Mouse (Mus musculus): Measurements from ENCODE around the gene Tnrc6b. TPM values are rescaled to one million over a fixed set of nuclear protein-coding genes. Genes with fewer than 3 reads are reported as not detected.
A peak's percentile ranks its signal among the peaks of the same experiment; 100 is the strongest.

The Tnrc6b gene
- polyA plus RNA-seq, 1 experiment from 2014 or later: 15.4 TPM

DNA sequence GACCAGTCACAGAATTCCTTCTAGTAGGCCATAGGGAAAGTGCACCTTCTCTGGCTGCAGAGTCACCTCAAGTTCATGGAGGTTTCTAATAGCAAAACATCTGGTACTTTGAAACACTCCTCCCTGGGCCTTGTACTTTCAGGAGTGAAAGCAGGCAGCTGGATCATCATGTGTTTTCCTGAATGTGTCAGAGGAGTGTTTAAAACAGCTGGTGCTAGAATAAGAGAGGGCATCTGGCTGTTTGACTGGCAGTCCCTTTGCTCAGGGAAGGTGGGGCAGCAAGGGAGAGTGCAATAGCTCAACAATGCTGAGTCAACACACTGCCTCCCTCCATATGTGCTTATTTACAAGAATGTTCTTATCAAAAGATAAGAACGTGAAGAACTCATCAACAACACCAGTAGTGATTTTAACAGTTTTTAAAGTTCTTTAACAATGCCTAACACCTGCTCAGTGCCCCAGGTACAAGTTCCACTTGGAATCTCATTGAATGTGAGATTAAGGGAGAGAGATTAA is 60.9 kb downstream of the Tnrc6b start:
- Histone ChIP-seq H3K4me2 (ENCODE audit: low read length) (no peak overlapping the region), H3K27ac (replicated peaks in 1 of 2; ENCODE audit: control insufficient read depth in 1 of 2, insufficient read depth in 1 of 2, low read depth in 2 of 2, low read length in 2 of 2) (no peak overlapping the region), H3K4me3 (ENCODE audit: control insufficient read depth in 1 of 2, insufficient read depth in 1 of 2, low read depth in 1 of 2, low read length in 2 of 2) (no peak overlapping the region), H3K9me3 (ENCODE audit: control insufficient read depth, low read length) (no peaks in the 10 kb centered on the region), H3K27me3 (ENCODE audit: control insufficient read depth, insufficient read depth, low read length) (no peaks in the 10 kb centered on the region), H3K9ac (ENCODE audit: low read length) (no peak overlapping the region), H3K36me3 (ENCODE audit: control insufficient read depth, insufficient read depth, low read length) (no peaks in the 10 kb centered on the region), H3K4me1 (ENCODE audit: control insufficient read depth in 2 of 2, insufficient read depth in 2 of 2, low read length in 2 of 2) (no peaks in the 10 kb centered on the region)
- ATAC-seq (ENCODE audit: insufficient number of reproducible peaks, insufficient read depth, low FRiP score, low read depth): no peak
- WGBS: 3% methylated on average over 1 of the region's 1 CpGs

GRCm38 (mm10) chr15:80774666-80775065 is 63.6 kb downstream of the Tnrc6b start:
- 95% methylated on average over 1 of the region's 1 CpGs for WGBS
- no peak overlapping the region for H3K27ac ChIP-seq (replicated peaks in 1 of 2; ENCODE audit: control insufficient read depth in 1 of 2, insufficient read depth in 1 of 2, low read depth in 2 of 2, low read length in 2 of 2)
- no peaks in the 10 kb centered on the region for H3K27me3 ChIP-seq (ENCODE audit: control insufficient read depth, insufficient read depth, low read length)
- H3K4me3 ChIP-seq (ENCODE audit: control insufficient read depth in 1 of 2, insufficient read depth in 1 of 2, low read depth in 1 of 2, low read length in 2 of 2): no peak overlapping the region
- no peaks in the 10 kb centered on the region for H3K36me3 ChIP-seq (ENCODE audit: control insufficient read depth, insufficient read depth, low read length)
- no peaks in the 10 kb centered on the region for H3K4me1 ChIP-seq (ENCODE audit: control insufficient read depth in 2 of 2, insufficient read depth in 2 of 2, low read length in 2 of 2)
- no peak overlapping the region for H3K9ac ChIP-seq (ENCODE audit: low read length)
- no peak overlapping the region for H3K4me2 ChIP-seq (ENCODE audit: low read length)
- no peak for ATAC-seq (ENCODE audit: insufficient number of reproducible peaks, insufficient read depth, low FRiP score, low read depth)
- H3K9me3 ChIP-seq (ENCODE audit: control insufficient read depth, low read length): no peaks in the 10 kb centered on the region

GRCm38 (mm10) chr15:80779006-80779405 is 67.9 kb downstream of the Tnrc6b start:
- Histone ChIP-seq H3K9me3 (ENCODE audit: control insufficient read depth, low read length) (no peaks in the 10 kb centered on the region), H3K4me2 (ENCODE audit: low read length) (no peak overlapping the region), H3K4me1 (ENCODE audit: control insufficient read depth in 2 of 2, insufficient read depth in 2 of 2, low read length in 2 of 2) (no peaks in the 10 kb centered on the region), H3K4me3 (ENCODE audit: control insufficient read depth in 1 of 2, insufficient read depth in 1 of 2, low read depth in 1 of 2, low read length in 2 of 2) (no peak overlapping the region), H3K9ac (ENCODE audit: low read length) (no peak overlapping the region), H3K27ac (replicated peaks in 1 of 2; ENCODE audit: control insufficient read depth in 1 of 2, insufficient read depth in 1 of 2, low read depth in 2 of 2, low read length in 2 of 2) (no peak overlapping the region), H3K27me3 (ENCODE audit: control insufficient read depth, insufficient read depth, low read length) (no peaks in the 10 kb centered on the region), H3K36me3 (ENCODE audit: control insufficient read depth, insufficient read depth, low read length) (no peaks in the 10 kb centered on the region)
- no peak for ATAC-seq (ENCODE audit: insufficient number of reproducible peaks, insufficient read depth, low FRiP score, low read depth)
- 70% methylated on average over 3 of the region's 3 CpGs for WGBS

DNA sequence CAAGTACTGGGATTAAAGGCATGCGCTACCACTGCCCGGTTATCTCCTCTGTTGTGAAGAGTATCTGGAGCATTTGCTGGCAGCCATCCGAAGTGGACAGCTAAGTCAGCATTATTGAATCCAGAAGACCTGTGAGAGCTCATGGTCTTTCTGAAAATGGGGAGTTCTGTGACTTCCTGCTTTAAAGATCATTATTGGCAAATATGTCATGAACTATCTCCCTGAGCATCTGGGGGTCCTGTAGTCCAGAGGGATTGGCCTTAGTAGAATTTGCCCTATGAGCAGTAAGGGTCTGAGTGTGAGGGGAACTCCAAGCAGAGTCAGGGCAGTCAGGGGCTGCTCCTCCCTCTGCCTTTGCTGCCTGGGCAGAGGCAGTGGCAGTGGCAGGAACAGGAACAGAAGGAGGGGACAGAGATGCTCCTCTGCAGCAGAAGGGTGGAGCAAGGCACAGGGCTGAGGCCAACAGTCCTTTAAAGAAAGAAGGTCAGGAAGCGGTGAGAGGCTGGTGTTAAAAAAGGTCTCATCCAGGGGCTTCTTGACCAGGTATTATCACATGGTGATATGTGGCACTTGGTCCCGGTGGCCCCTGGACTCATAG is 69.1 kb downstream of the Tnrc6b start:
- H3K9me3 ChIP-seq (ENCODE audit: control insufficient read depth, low read length): no peaks in the 10 kb centered on the region
- H3K4me2 ChIP-seq (ENCODE audit: low read length): no peak overlapping the region
- 70% methylated on average over 5 of the region's 5 CpGs for WGBS
- H3K27ac ChIP-seq (replicated peaks in 1 of 2; ENCODE audit: control insufficient read depth in 1 of 2, insufficient read depth in 1 of 2, low read depth in 2 of 2, low read length in 2 of 2): no peak overlapping the region
- ATAC-seq (ENCODE audit: insufficient number of reproducible peaks, insufficient read depth, low FRiP score, low read depth): no peak
- H3K9ac ChIP-seq (ENCODE audit: low read length): no peak overlapping the region
- H3K27me3 ChIP-seq (ENCODE audit: control insufficient read depth, insufficient read depth, low read length): no peaks in the 10 kb centered on the region
- no peaks in the 10 kb centered on the region for H3K36me3 ChIP-seq (ENCODE audit: control insufficient read depth, insufficient read depth, low read length)
- H3K4me3 ChIP-seq (ENCODE audit: control insufficient read depth in 1 of 2, insufficient read depth in 1 of 2, low read depth in 1 of 2, low read length in 2 of 2): no peak overlapping the region
- H3K4me1 ChIP-seq (ENCODE audit: control insufficient read depth in 2 of 2, insufficient read depth in 2 of 2, low read length in 2 of 2): peaks cover 3 to 12% of the 10 kb centered on the region in 2 experiments; a peak in 3 of 4 replicates

DNA sequence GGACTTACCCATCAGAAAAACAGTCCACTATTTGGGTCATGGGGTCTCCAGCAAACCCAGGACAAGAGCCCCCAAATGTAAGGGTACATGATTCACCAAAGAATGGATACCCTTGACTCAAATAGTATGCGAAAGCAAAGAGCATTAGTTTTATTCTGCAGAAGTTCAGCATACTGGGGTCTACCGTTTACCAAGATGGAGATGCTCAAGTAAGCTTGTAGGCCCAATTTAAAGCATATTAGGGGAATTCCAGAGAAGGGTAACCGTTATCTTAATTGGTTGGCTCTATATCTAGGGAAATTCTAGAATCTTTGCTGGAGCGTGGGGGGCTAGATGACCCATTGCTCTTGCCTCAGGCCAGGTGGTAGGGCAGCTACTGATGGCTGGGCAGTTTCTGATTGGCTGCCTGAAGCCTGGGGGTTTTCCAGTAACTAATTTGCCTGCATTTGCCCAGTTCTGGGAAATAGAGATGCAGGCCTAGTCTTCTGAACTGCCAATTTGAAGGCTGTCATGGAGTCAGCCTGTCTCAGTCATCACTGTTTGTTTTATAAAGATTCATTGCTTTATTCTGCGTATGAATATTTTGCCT is 70.2 kb downstream of the Tnrc6b start:
- ATAC-seq (ENCODE audit: insufficient number of reproducible peaks, insufficient read depth, low FRiP score, low read depth): no peak
- Histone ChIP-seq H3K4me1 (ENCODE audit: control insufficient read depth in 2 of 2, insufficient read depth in 2 of 2, low read length in 2 of 2) (peaks cover 3 to 14% of the 10 kb centered on the region in 2 experiments; a peak in 3 of 4 replicates), H3K9ac (ENCODE audit: low read length) (no peak overlapping the region), H3K4me2 (ENCODE audit: low read length) (no peak overlapping the region), H3K27me3 (ENCODE audit: control insufficient read depth, insufficient read depth, low read length) (no peaks in the 10 kb centered on the region), H3K36me3 (ENCODE audit: control insufficient read depth, insufficient read depth, low read length) (no peaks in the 10 kb centered on the region), H3K9me3 (ENCODE audit: control insufficient read depth, low read length) (no peaks in the 10 kb centered on the region), H3K4me3 (ENCODE audit: control insufficient read depth in 1 of 2, insufficient read depth in 1 of 2, low read depth in 1 of 2, low read length in 2 of 2) (no peak overlapping the region), H3K27ac (replicated peaks in 1 of 2; ENCODE audit: control insufficient read depth in 1 of 2, insufficient read depth in 1 of 2, low read depth in 2 of 2, low read length in 2 of 2) (no peak overlapping the region)
- WGBS: 88% methylated on average over 5 of the region's 5 CpGs

- 25% methylated on average over 7 of the region's 7 CpGs for WGBS
- no peak for ATAC-seq (ENCODE audit: insufficient number of reproducible peaks, insufficient read depth, low FRiP score, low read depth)
- peak overlapping the region; percentile 8 to 9; a peak in 3 of 4 replicates for H3K4me3 ChIP-seq (ENCODE audit: control insufficient read depth in 1 of 2, insufficient read depth in 1 of 2, low read depth in 1 of 2, low read length in 2 of 2)
- no peaks in the 10 kb centered on the region for H3K36me3 ChIP-seq (ENCODE audit: control insufficient read depth, insufficient read depth, low read length)
- peak overlapping the region; percentile 57 for H3K9ac ChIP-seq (ENCODE audit: low read length)
- H3K27ac ChIP-seq (replicated peaks in 1 of 2; ENCODE audit: control insufficient read depth in 1 of 2, insufficient read depth in 1 of 2, low read depth in 2 of 2, low read length in 2 of 2): peak overlapping the region; percentile 68 to 75
- no peaks in the 10 kb centered on the region for H3K9me3 ChIP-seq (ENCODE audit: control insufficient read depth, low read length)
- H3K4me2 ChIP-seq (ENCODE audit: low read length): peak overlapping the region; percentile 57
- H3K4me1 ChIP-seq (ENCODE audit: control insufficient read depth in 2 of 2, insufficient read depth in 2 of 2, low read length in 2 of 2): peaks cover 3 to 14% of the 10 kb centered on the region in 2 experiments; a peak in 3 of 4 replicates
- H3K27me3 ChIP-seq (ENCODE audit: control insufficient read depth, insufficient read depth, low read length): no peaks in the 10 kb centered on the region
These were observed 73.4 kb downstream of the Tnrc6b start for GRCm38 (mm10) chr15:80784553-80784971.

GRCm38 (mm10) chr15:80785699-80786098 is 74.6 kb downstream of the Tnrc6b start:
- Histone ChIP-seq H3K4me2 (ENCODE audit: low read length) (no peak overlapping the region), H3K9me3 (ENCODE audit: control insufficient read depth, low read length) (no peaks in the 10 kb centered on the region), H3K9ac (ENCODE audit: low read length) (no peak overlapping the region), H3K27ac (replicated peaks in 1 of 2; ENCODE audit: control insufficient read depth in 1 of 2, insufficient read depth in 1 of 2, low read depth in 2 of 2, low read length in 2 of 2) (no peak overlapping the region), H3K36me3 (ENCODE audit: control insufficient read depth, insufficient read depth, low read length) (no peaks in the 10 kb centered on the region), H3K4me1 (ENCODE audit: control insufficient read depth in 2 of 2, insufficient read depth in 2 of 2, low read length in 2 of 2) (peaks cover 3 to 14% of the 10 kb centered on the region in 2 experiments; a peak in 3 of 4 replicates), H3K4me3 (ENCODE audit: control insufficient read depth in 1 of 2, insufficient read depth in 1 of 2, low read depth in 1 of 2, low read length in 2 of 2) (no peak overlapping the region), H3K27me3 (ENCODE audit: control insufficient read depth, insufficient read depth, low read length) (no peaks in the 10 kb centered on the region)
- WGBS: 61% methylated on average over 1 of the region's 1 CpGs
- ATAC-seq (ENCODE audit: insufficient number of reproducible peaks, insufficient read depth, low FRiP score, low read depth): no peak

Data from heart, embryonic 14.5 days (tissue).